Mouse (Mus musculus) lung, postnatal 0 days (tissue): Measurements from ENCODE around the gene Alkbh3.

Experiments used
- CTCF ChIP-seq: IDR thresholded peaks from 2 replicates; pipeline ENCODE4 v1.5.1; 2016; ENCODE audit warnings: antibody characterized with exemption, mild to moderate bottlenecking
- EP300 ChIP-seq: IDR thresholded peaks from 2 replicates; pipeline ENCODE4 v1.6.1; 2016; ENCODE audit warnings: antibody characterized with exemption, mild to moderate bottlenecking, control low read depth

DNA sequence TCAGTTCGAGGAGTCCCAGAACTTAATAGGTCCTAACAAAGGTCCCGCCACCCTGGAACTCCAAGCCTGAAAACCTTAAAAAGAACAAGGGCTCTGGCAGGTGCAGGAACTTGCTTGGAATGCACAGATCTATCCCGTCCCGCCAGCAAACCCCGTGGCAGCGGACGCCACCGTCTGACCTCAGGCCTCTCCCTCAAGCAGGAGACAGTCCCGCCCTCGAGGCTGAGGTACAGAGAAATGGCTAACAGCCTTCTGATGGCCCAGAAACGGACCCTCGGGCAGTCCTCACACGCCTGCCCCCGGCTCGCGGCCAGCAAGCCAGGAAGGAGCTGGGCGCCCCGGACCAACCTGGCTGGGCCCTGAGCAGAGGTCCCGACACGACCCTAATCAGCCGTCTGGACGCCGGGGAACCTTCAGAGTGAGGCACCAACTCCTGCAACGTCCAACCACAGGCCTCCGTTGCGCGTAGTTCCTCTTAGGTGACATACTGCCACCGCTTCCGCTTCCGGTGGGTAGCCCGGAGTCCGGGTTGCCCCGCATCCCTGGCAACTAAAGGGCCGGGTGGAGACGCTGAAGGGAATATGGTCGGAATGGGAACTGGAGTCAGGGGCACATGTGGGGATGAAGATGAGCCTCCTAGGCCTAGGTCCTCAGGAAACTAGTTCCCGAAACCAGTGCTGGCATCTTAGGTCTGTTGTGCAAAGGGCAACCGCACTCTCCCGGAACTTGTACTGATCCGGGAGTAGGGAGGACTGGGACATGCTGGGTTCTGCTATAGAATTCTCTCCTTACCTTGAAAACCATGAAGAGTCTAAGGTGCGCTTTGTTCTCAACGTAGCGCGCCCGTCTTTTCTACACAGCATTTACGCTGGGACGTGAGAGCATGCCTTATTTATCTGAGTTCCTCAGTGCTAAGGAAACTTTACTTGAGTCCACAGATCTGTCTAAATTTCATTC lies at the start of gene Alkbh3:
- no peak for TF ChIP-seq CTCF
- peak; percentile 38; the same call in 1 of the 2 replicates for TF ChIP-seq EP300
